Mouse (Mus musculus) gastrocnemius, adult 2 months (tissue): ENCODE data around the gene Slc39a11. TPM values are rescaled to one million over a fixed set of nuclear protein-coding genes. Genes with fewer than 3 reads are reported as not detected.

Experiments used
- DNase-seq: peaks from one replicate; pipeline ENCODE4 v3.0.0; 2022
- H3K27ac ChIP-seq: fragments of 200-600 bp; 2 replicates; pipeline ENCODE4 v1.8.1; 2022; ENCODE audit warnings: mild to moderate bottlenecking
- H3K4me3 ChIP-seq: fragments of 200-600 bp; 2 replicates; pipeline ENCODE4 v1.8.1; 2022; ENCODE audit warnings: mild to moderate bottlenecking, moderate library complexity
- CTCF ChIP-seq: fragments of 200-600 bp; IDR thresholded peaks from 2 replicates; pipeline ENCODE4 v1.8.1; 2022; ENCODE audit warnings: antibody characterized with exemption, mild to moderate bottlenecking, moderate library complexity
- intact Hi-C: fragments of 180-260 bp; cut with DNase I; formaldehyde crosslinking; loops from one replicate; pipeline ENCODE4 v1.15.1; 2025
- total RNA-seq, 2 experiments: library from RNA; stranded (reverse); gene quantifications; 2 replicates each; pipeline ENCODE4 v1.2.3; 2021

The Slc39a11 gene
- total RNA-seq, 2 experiments from 2014 or later: 1.8 to 3.0 TPM

GRCm38 (mm10) chr11:113502968-113503367, 146.9 kb downstream of the Slc39a11 start:
- Histone ChIP-seq H3K27ac (no peak overlapping the region), H3K4me3 (no peak overlapping the region)
- intact Hi-C loops: no loop called here
- TF ChIP-seq CTCF: no peak
- DNase-seq: no peak

DNA sequence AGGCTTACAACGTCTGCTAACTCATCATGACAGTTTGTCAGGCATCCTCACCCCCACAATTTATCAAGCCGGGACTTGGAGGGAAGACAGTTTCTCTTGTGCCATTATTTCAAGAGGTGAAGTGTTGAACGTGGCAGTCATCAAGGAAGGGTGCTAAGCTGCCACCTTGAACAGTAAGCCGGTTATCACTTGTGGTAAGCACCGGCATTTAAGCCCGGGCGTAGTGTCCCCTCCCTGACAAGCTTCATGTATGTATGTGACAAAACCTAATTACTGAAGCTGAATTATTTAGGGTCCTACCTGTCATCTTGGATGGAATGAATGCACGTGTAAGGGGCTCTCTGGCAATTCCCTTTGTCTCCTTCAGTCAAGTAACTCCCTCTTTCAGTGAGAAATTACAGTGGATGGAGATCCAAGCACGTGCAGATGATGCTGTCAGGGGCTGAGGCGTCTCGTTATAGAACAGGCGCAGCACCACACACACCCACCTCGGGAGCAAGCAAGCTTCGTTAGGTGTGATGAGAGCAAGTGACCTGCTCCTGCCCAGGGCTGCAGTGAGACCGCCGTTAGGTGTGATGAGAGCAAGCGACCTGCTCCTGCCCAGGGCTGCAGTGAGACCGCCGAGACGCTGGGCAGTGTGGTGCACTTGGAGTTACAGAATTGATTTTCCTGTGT, 149.1 kb downstream of the Slc39a11 start:
- TF ChIP-seq CTCF: no peak
- Histone ChIP-seq H3K27ac (no peak overlapping the region), H3K4me3 (no peak overlapping the region)
- DNase-seq: no peak
- intact Hi-C loops: no loop called here

- TF ChIP-seq CTCF: peak; percentile 40
- intact Hi-C loops: no loop called here
- no peak overlapping the region for H3K27ac ChIP-seq
- DNase-seq: peak; percentile 38
- no peak overlapping the region for H3K4me3 ChIP-seq
Measured at GRCm38 (mm10) chr11:113498889-113499288, 151.0 kb downstream of the Slc39a11 start.

GRCm38 (mm10) chr11:113494021-113494546, 155.8 kb downstream of the Slc39a11 start:
- no peak overlapping the region for H3K27ac ChIP-seq
- TF ChIP-seq CTCF: no peak
- intact Hi-C loops: no loop called here
- no peak for DNase-seq
- no peak overlapping the region for H3K4me3 ChIP-seq

DNA sequence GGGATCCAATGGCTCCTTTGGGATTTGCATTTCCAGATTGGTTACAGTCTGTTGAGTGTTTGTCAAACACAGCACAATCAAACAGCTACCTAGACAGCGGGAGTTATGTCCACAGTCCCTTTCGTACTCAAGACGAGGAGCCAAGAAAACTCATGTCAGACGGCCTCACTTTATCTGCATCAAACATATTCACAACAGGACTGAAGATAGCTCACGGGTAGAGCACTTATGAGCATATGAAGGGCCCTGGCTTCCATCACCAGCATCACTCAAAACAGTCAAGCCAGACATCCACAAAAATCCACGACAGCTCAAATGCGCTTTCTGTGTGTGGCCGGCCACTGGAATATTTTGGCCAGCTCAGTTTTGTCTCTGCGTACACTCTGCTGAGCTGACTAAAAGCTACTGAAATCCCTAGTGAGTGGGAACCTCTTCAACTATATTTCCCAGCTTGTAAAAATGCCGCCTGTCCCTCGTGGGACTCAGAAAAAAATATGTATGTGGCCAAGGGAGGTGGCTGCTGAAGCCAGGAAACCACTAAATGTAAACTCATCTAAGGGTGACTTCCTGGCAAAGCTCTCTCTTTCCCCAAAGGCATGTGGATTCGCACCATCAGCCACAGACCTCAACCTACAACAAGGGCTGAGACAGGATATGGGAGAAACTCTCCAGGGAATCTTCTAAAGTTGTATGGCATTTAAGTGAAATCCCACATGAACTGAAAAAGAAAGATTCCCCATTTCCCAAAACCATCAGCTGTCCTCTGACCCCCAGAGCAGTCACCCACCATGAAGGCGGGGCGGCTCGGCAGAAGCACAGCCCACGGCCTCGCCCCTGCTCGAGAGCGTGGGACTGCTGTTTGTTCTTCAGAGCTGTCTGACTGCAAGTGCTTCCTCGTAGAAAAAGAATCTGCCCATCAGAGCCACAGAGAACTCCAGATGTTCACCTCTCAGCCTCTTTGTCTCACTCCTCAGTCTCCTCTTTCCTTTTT, 159.1 kb downstream of the Slc39a11 start:
- intact Hi-C loops: no loop called here
- peak; percentile 24 for DNase-seq
- no peak for TF ChIP-seq CTCF
- Histone ChIP-seq H3K27ac (no peak overlapping the region), H3K4me3 (no peak overlapping the region)

- no peak for TF ChIP-seq CTCF
- no peak for DNase-seq
- intact Hi-C loops: no loop called here
- Histone ChIP-seq H3K27ac (no peak overlapping the region), H3K4me3 (no peak overlapping the region)
Measured at GRCm38 (mm10) chr11:113487603-113488335, 162.1 kb downstream of the Slc39a11 start.

GRCm38 (mm10) chr11:113484037-113484436, 165.8 kb downstream of the Slc39a11 start:
- DNase-seq: no peak
- no peak; the same call in 1 of the 2 replicates for TF ChIP-seq CTCF
- H3K27ac ChIP-seq: no peak overlapping the region
- H3K4me3 ChIP-seq: no peak overlapping the region
- intact Hi-C loops: no loop called here

DNA sequence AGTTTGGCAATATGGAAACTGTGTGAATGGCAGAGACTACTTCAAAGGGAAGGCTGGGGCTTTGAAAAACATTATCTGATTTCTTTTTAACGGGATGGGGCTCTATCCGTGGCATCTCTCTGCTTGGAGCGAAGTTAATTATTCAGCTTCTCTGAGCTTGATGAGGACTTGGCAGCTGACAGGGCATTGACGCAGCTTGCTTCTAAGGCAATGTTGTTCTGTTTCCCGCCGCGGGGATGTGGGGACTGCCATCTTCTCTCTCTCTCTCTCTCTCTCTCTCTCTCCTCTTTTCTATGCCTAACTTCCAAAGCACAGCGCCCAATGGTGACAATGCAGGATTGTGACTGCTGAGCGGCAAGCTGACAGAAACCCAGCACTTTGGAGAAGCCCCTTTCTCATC, 172.3 kb downstream of the Slc39a11 start:
- intact Hi-C loops: no loop called here
- no peak for TF ChIP-seq CTCF
- H3K27ac ChIP-seq: no peak overlapping the region
- no peak for DNase-seq
- no peak overlapping the region for H3K4me3 ChIP-seq

DNA sequence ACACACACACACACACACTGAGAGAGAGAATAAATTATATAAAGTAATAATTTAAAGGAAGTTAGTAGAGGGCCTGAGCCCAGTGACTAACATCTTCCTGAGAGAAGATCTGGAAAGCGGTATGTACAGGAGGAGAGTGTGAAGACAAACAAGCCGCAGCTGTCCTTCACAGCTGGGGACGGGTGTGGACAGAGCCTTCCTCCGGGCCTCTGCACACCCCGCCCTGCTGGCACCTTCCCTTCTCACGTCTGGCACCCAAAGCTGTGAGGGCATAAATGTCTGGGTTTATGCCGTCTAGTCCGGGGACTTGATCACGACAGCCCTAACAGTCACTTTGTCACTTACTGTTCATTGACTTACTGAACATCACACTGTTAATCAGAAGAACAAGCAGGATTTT, 173.2 kb downstream of the Slc39a11 start:
- H3K4me3 ChIP-seq: no peak overlapping the region
- no peak for DNase-seq
- H3K27ac ChIP-seq: no peak overlapping the region
- no peak for TF ChIP-seq CTCF
- intact Hi-C loops: no loop called here

DNA sequence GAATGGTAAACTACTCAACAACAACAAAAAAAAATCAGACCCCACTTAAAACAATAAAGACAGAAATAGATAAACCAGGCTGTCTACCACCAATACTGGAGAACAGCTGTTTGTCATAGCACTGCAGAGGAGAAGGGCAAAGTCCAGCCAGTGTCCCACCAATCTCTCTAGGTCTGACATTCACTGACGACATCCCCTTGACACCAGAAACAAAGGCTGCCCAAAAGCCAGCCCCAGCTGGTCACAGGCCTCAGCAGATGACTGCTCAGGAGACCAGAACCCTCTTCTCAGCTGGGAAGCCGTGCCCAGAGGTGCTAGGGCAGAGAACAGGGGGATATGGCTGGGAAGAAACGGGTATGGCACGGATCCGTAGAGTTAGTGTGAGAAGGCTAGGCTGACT, 174.4 kb downstream of the Slc39a11 start:
- no peak overlapping the region for H3K27ac ChIP-seq
- no peak overlapping the region for H3K4me3 ChIP-seq
- no peak for DNase-seq
- intact Hi-C loops: no loop called here
- TF ChIP-seq CTCF: no peak

- Histone ChIP-seq H3K4me3 (no peak overlapping the region), H3K27ac (no peak overlapping the region)
- no peak for DNase-seq
- no peak for TF ChIP-seq CTCF
- intact Hi-C loops: no loop called here
Measured at GRCm38 (mm10) chr11:113473998-113474534, 175.8 kb downstream of the Slc39a11 start.

DNA sequence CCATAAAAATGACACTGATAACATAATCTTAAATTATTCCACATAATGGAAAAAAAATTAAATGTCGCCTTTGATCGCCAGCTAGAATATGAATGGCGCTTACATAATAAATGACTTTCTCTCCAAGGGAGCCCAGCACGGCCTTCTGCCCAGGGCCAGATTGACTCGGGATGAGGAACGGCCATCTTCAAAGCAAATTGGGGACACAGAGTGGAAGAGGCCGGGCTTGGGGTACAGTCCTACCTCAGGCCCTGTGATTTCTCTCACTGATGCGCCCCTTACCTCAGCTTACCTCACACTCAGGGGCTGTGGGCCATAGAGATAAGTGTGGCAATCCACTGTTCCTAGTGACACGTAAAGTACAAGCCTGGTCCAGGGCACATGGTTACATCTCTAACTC, 177.9 kb downstream of the Slc39a11 start:
- intact Hi-C loops: no loop called here
- no peak for TF ChIP-seq CTCF
- no peak for DNase-seq
- Histone ChIP-seq H3K27ac (no peak overlapping the region), H3K4me3 (no peak overlapping the region)
